Mouse (Mus musculus) liver, postnatal 0 days (tissue): Measurements from ENCODE around the gene Cpne8. TPM values are rescaled to one million over a fixed set of nuclear protein-coding genes. Genes with fewer than 3 reads are reported as not detected.

ENCODE experiments used
- ATAC-seq: fragments of 200-750 bp; cut with Nextera tagmentation; 2 replicates; pipeline ENCODE4 v1.8.0; 2017; ENCODE audit warnings: mild to moderate bottlenecking, moderate library complexity
- DNase-seq: peaks from one replicate; pipeline ENCODE4 v3.0.0-alpha.2; 2016
- H3K27ac ChIP-seq: fragments of 300-500 bp; sonication (generic); 2 replicates; pipeline ENCODE4 v1.5.1; 2014; ENCODE audit warnings: antibody characterized with exemption, moderate library complexity, mild to moderate bottlenecking, low read depth
- H3K27me3 ChIP-seq: fragments of 300-500 bp; sonication (generic); 2 replicates; pipeline ENCODE4 v1.6.1; 2014; ENCODE audit warnings: low read length, control low read depth, mixed read lengths; ENCODE audit not compliant: insufficient read depth
- H3K36me3 ChIP-seq: fragments of 300-500 bp; sonication (generic); replicated peaks from 2 replicates; pipeline ENCODE4 v1.6.1; 2014; ENCODE audit warnings: mild to moderate bottlenecking, control low read depth, low read length, moderate library complexity, mixed read lengths; ENCODE audit not compliant: insufficient read depth
- H3K4me1 ChIP-seq: fragments of 300-500 bp; sonication (generic); 2 replicates; pipeline ENCODE4 v1.6.1; 2014; ENCODE audit warnings: antibody characterized with exemption, mild to moderate bottlenecking, control low read depth; ENCODE audit not compliant: insufficient read depth
- H3K4me2 ChIP-seq: fragments of 300-500 bp; sonication (generic); 2 replicates; pipeline ENCODE4 v1.6.1; 2014; ENCODE audit warnings: low read depth, mild to moderate bottlenecking, low read length, moderate library complexity, mixed read lengths
- H3K4me3 ChIP-seq: fragments of 300-500 bp; sonication (generic); 2 replicates; pipeline ENCODE4 v1.5.1; 2014; ENCODE audit warnings: low read depth, low read length
- H3K9ac ChIP-seq: fragments of 300-500 bp; sonication (generic); replicated peaks from 2 replicates; pipeline ENCODE4 v1.6.1; 2014; ENCODE audit warnings: mild to moderate bottlenecking, moderate library complexity
- H3K9me3 ChIP-seq: fragments of 300-500 bp; sonication (generic); 2 replicates; pipeline ENCODE4 v1.6.1; 2016; ENCODE audit warnings: mild to moderate bottlenecking, control low read depth, low read length, mixed read lengths
- CTCF ChIP-seq: sonication (generic); IDR thresholded peaks from 2 replicates; pipeline ENCODE4 v1.5.1; 2016; ENCODE audit warnings: antibody characterized with exemption, low read depth
- EP300 ChIP-seq: IDR thresholded peaks from 2 replicates; pipeline ENCODE4 v1.6.1; 2016; ENCODE audit warnings: antibody characterized with exemption, low read depth, mild to moderate bottlenecking
- WGBS: fragments of 180-500 bp; shearing (Covaris S2); extraction: QIAGEN DNeasy Blood & Tissue Kit; methylation state at CpG from one replicate; pipeline ENCODE4 v1.1.7; 2014; ENCODE audit not compliant: insufficient replicate concordance; 5-methylcytosine and 5-hydroxymethylcytosine counted together
- polyA plus RNA-seq: library from polyadenylated mRNA; unstranded; fragments of >200 nt; fragmentation: Nextera tagmentation; extraction: Ambion mirVana; gene quantifications from 2 replicates; pipeline ENCODE4 v1.2.1, GENCODE M21; 2015

The Cpne8 gene
- polyA plus RNA-seq, 1 experiment from 2014 or later = 2.5 TPM

DNA sequence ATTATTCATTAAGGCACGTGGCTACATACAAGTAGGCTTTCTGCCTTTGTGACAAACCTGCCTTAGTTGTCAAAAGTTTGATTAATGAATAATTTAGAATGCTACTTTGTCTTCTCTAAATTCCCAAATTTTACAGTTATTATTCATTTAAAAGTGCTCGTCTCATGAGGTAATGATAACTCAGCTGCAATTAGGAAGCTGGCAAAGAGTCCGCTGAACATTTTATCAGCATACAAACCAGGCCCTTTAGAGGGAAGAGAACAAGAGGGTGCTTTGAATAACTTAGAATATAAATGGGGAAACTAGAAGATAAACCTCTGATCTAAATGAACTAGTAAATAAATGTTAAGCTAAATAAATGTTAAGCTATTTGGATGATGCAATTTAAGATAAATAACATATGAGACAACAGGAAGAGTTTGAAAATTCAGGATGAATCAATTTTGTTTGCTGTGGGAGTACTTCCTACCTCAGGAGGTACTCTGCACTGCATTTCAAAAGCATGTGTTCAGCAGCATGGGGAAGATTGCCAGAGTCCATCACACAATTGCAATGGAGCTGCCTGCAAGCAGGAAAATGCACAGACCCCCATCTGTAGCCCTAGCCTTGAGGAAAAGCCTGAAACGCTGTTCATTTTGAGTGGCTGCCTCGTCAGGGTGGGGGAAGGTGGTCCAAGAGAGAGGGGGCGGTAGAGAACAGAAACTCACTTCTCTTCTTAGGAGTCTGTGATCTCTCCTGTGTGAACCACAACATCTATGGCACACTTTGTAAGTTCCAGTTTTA is 81.3 kb downstream of the Cpne8 start:
- TF ChIP-seq EP300 (no peak), CTCF (no peak)
- Histone ChIP-seq H3K27ac (no peak overlapping the region), H3K9me3 (no peaks in the 10 kb centered on the region), H3K4me3 (no peak overlapping the region), H3K36me3 (no peaks in the 10 kb centered on the region), H3K4me1 (no peaks in the 10 kb centered on the region), H3K9ac (no peak overlapping the region), H3K27me3 (no peaks in the 10 kb centered on the region), H3K4me2 (no peak overlapping the region)
- DNase-seq (no peak), ATAC-seq (no peak)
- 70% methylated on average over 6 of the region's 6 CpGs for WGBS

DNA sequence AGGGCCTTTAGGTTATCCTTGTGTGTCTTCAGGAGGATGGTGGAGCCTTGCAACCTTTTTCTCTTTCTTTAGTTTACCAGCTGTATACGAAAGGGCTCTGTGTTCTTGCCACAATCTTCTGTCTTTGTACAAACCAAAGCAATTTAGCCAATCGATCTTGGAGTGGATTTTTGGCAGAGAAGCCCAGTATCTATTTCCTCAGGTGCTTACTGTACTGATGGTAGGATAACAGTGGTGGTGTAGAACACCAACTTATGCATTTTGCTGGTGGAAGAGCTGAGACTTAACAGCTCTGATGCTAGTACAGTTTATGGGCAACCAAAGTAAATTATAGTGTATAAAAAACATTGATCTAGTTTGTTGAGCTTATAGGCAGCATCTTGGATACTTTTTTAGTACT is 83.6 kb downstream of the Cpne8 start:
- Histone ChIP-seq H3K27me3 (no peaks in the 10 kb centered on the region), H3K4me3 (no peak overlapping the region), H3K27ac (no peak overlapping the region), H3K9me3 (no peaks in the 10 kb centered on the region), H3K9ac (no peak overlapping the region), H3K4me1 (no peaks in the 10 kb centered on the region), H3K4me2 (no peak overlapping the region), H3K36me3 (no peaks in the 10 kb centered on the region)
- no peak for TF ChIP-seq EP300
- no peak for TF ChIP-seq CTCF
- no peak for DNase-seq
- 75% methylated on average over 2 of the region's 2 CpGs for WGBS
- ATAC-seq = no peak

DNA sequence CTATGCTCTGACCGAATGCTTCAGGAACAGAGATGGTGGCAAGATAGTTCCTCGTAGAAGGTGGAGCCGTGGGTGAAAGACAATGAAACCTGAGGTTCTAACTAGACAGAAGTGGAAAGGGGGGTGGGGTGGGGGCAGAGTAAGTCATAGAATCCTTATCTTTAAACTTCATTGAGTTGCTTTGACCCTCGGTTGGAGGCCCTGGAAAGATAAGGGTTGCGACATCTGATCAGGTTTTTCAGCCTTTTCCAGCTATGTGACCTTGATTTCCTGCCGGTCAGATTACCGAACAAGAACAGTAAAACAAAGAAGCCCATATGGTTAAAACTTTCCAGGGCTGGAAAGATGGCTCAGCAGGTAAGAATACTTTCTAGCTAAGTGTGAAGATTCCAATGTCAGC is 89.6 kb downstream of the Cpne8 start:
- H3K36me3 ChIP-seq = no peaks in the 10 kb centered on the region
- no peak overlapping the region for H3K4me2 ChIP-seq
- no peak overlapping the region for H3K27ac ChIP-seq
- H3K4me3 ChIP-seq = no peak overlapping the region
- 38% methylated on average over 7 of the region's 7 CpGs for WGBS
- H3K9ac ChIP-seq = no peak overlapping the region
- no peaks in the 10 kb centered on the region for H3K4me1 ChIP-seq
- DNase-seq (no peak), ATAC-seq (no peak)
- no peaks in the 10 kb centered on the region for H3K9me3 ChIP-seq
- no peaks in the 10 kb centered on the region for H3K27me3 ChIP-seq
- TF ChIP-seq CTCF (no peak), EP300 (no peak)

DNA sequence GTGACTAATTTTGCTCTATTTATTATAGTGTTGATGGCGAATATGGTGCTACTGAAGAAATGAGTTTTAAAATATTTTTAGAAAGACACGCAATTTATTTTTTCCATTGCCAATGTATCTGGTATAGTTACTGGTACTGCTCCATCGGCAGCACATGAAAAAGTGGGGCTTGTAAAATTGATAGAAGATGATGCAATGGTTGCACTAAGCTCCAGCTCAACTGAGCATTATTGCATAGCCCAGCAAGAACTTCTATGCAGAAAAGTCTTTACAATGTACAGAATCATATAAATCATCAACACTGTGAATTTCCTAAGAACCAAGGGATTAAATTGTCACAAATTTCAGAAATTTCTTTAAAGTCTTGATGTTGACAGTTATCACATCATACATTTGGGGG is 101.8 kb downstream of the Cpne8 start:
- no peak for TF ChIP-seq CTCF
- TF ChIP-seq EP300 = no peak
- Histone ChIP-seq H3K9ac (no peak overlapping the region), H3K4me1 (no peaks in the 10 kb centered on the region), H3K36me3 (no peaks in the 10 kb centered on the region), H3K9me3 (no peaks in the 10 kb centered on the region), H3K4me2 (no peak overlapping the region), H3K27ac (no peak overlapping the region), H3K27me3 (no peaks in the 10 kb centered on the region), H3K4me3 (no peak overlapping the region)
- WGBS = 75% methylated on average over 3 of the region's 3 CpGs
- no peak for DNase-seq
- no peak for ATAC-seq

DNA sequence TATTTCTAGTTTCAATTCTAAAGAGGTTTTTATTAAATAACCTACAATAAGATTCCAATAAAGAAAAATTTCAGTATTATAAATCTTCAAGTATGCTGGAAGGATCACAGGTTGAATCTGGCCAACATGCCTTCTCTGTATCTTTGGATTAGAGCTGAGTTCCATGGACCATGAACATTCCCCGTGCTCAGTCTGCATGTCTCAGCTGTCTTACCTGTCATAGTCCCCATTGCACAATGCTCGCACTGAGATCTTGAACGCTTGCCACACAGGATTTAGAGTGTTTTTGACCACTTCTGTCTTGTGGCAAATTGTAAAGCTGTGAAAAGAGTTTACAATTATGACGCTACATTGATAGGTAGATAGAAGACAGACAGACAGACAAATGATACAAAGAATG is 110.0 kb downstream of the Cpne8 start:
- 77% methylated on average over 4 of the region's 4 CpGs for WGBS
- ATAC-seq = no peak
- no peaks in the 10 kb centered on the region for H3K4me1 ChIP-seq
- H3K4me2 ChIP-seq = no peak overlapping the region
- no peak overlapping the region for H3K9ac ChIP-seq
- H3K9me3 ChIP-seq = no peaks in the 10 kb centered on the region
- TF ChIP-seq CTCF (no peak), EP300 (no peak)
- H3K4me3 ChIP-seq = no peak overlapping the region
- no peak for DNase-seq
- H3K27me3 ChIP-seq = no peaks in the 10 kb centered on the region
- H3K36me3 ChIP-seq = no peaks in the 10 kb centered on the region
- no peak overlapping the region for H3K27ac ChIP-seq

DNA sequence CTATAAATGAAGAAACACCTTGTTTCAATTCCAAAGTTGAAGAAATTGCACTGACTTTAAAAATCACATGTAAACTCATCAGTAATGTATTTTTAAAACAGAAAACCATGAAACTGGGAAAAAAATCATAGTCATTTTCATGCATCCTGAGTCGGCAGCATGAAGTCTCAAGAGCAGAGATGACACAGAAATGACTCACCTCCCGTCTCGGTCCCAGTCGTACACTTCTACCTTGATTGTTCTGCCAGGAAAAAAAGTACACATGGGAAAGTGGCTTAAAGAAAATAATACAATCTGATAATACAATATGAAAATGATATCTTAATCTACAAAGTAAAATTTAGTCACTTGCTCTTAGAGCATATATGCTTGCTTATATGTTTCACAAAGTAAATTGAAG is 111.2 kb downstream of the Cpne8 start:
- DNase-seq (no peak), ATAC-seq (no peak)
- WGBS = 79% methylated on average over 4 of the region's 4 CpGs
- Histone ChIP-seq H3K4me2 (no peak overlapping the region), H3K4me3 (no peak overlapping the region), H3K4me1 (no peaks in the 10 kb centered on the region), H3K27me3 (no peaks in the 10 kb centered on the region), H3K27ac (no peak overlapping the region), H3K9ac (no peak overlapping the region), H3K9me3 (no peaks in the 10 kb centered on the region), H3K36me3 (no peaks in the 10 kb centered on the region)
- no peak for TF ChIP-seq EP300
- no peak for TF ChIP-seq CTCF
